Mouse (Mus musculus) megakaryocyte, embryonic 14.5 days (primary cell): ENCODE data around the gene Mfsd1.

Experiments
- FLI1 ChIP-seq: IDR thresholded peaks from 2 replicates; pipeline ENCODE4 v1.6.1; 2012; ENCODE audit warnings: low read length, inconsistent platforms, mixed read lengths
- GATA1 ChIP-seq: IDR thresholded peaks from 3 replicates; pipeline ENCODE4 v1.6.1; 2012; ENCODE audit warnings: mixed read lengths, low read length, inconsistent platforms, borderline replicate concordance

- TF ChIP-seq GATA1 (no peak), FLI1 (no peak)
Observed at GRCm38 (mm10) chr3:67557718-67558354, 24.7 kb upstream of the Mfsd1 start.
